Mouse (Mus musculus) urinary bladder, postnatal 36 days (tissue): Measurements from ENCODE around the gene Map3k6.
A peak's percentile ranks its signal among the peaks of the same experiment; 100 is the strongest.

Experiments
- DNase-seq, 2 experiments: peaks; one replicate each; pipeline ENCODE4 v3.0.0; 2022; ENCODE audit warnings: low spot score in 2 of 2, mixed read lengths in 1 of 2

The Map3k6 gene

DNA sequence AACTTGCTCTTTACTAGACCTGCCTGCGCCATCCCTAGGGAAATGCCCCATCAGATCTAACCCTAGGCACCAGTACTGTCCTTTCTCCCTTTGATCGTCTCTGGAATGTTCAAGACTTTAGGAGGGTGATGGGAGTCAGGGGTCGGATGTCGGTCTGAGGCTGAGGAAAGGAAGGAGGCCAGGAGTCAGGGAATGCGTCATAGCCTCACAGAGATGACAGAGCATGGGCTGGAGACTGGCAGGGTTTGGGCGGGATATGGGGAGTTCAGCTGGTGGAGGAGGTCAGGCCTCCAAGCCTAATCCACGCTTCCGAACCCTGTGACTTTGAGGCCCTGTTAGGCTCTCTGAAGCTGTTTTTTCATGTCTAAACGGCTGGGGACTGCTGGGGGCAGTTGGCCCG lies 27.0 kb upstream of the Map3k6 start:
- DNase-seq = no peak

DNA sequence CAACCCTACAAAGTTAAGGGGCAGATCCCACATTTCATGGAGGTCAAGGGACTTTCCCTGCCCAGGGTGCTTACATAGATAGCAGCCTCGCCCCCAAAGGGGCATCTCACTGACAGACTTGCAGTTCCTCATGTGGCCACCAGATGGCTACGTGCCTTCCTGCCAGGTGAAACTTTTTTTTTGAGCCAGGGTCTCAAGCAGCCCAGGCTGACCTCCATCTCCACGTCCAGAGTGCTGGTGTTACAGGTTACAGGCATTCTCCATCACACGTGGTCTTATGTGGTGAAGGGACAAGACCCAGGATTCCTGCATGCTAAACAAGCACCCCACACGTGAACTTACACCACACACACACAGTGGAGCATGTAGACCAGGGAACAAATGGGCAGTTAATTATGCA lies 23.0 kb upstream of the Map3k6 start:
- DNase-seq = peak in 1 of 2 experiments; percentile 44

GRCm38 (mm10) chr4:133218745-133219144 lies 21.9 kb upstream of the Map3k6 start:
- no peak for DNase-seq

DNA sequence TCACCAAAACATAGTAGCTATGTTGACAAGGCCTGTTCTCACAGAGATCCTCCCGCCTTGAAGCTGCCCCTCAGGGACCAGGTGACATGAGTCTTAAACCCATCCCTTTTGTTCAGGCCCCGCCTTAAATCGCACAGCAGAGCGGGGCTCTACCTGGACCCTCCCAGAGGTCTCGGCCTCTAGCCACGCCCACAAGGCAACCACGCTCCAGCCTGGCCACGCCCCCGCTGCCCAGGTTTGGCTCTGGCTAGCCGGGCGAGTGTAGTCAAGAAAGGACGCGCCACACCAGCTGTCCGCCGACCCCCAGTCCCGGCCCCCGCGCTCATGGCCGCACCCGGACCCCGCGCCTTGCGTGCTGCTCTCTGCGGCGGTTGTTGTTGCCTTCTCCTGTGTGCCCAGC lies 20.0 kb upstream of the Map3k6 start:
- DNase-seq = peak; percentile 40 to 54

DNA sequence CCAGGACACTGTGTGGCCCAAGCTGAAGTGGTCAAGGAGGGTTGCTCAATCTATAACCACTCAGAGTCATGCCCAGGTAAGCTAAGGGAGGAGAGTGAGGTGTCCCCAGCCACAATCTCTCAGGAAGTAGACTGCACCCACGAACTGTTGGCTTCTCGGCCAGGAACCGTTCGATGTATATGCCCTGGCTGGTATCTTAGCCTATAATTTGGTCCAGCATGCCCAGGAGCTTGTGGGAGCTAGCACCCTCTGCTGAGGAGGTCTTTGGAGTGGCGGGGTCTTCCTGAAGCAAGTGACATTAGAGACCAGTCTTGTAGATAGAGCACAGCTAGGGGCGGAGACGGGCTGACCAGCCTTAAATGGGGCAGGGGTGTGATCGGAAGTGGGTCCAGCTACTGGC lies 18.9 kb upstream of the Map3k6 start:
- DNase-seq = no peak

- DNase-seq = no peak
Observed at GRCm38 (mm10) chr4:133223875-133224274, 16.7 kb upstream of the Map3k6 start.

GRCm38 (mm10) chr4:133226073-133226472 lies 14.5 kb upstream of the Map3k6 start:
- no peak for DNase-seq

DNA sequence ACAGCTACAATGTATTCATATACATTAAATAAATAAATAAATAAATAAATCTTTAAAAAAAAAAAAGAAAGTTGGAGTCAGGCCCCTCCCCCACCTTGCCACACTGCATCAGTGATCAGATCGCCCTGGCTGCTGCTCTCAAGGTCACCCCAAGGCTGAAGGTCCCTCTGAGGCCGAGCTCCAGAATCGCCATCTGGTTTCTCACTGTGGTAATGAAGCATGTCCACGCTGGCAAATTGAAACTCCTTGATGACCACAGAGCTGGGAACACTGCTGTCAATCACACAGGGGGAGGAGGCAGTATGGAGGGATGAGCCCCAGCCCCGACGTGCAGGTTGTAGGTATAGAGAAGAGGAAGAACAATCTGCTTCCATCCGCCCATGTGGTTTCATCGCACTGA lies 13.0 kb upstream of the Map3k6 start:
- no peak for DNase-seq

GRCm38 (mm10) chr4:133229582-133229981 lies 11.0 kb upstream of the Map3k6 start:
- no peak for DNase-seq

DNA sequence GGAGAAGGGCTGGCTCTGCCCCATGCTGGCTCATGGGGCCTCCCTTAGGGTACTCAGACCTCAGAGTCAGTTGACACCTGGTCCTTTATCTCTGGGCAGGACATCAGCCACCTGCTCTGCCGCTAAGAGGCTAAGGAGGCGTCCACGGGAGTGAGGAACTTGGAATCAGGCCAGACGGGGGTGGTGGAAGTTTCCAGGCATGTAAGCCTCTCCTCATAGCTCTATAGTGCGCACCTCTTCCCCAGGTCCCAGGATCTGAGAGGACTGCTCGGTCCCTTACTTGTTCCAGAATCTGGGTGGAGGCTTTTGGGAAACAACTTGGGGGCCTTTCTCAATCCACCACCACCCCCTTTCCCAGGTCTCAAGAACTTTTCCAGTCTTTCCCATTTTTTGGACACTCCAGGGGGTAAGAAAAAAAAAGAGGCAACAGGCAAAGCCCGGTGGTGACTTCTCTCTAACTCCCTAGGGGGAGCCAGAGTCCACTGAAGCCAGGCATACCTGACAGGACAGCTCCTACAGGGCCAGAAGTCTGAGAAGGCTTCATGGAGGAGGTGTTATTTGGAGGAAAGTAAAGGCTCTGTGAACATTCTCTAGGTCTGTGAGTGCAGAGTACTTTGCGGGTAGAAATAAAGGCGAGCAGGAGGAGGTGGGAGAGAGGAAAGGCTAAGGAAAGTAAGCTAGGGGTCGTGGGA lies 7.2 kb upstream of the Map3k6 start:
- DNase-seq = peak in 1 of 2 experiments; percentile 43

DNA sequence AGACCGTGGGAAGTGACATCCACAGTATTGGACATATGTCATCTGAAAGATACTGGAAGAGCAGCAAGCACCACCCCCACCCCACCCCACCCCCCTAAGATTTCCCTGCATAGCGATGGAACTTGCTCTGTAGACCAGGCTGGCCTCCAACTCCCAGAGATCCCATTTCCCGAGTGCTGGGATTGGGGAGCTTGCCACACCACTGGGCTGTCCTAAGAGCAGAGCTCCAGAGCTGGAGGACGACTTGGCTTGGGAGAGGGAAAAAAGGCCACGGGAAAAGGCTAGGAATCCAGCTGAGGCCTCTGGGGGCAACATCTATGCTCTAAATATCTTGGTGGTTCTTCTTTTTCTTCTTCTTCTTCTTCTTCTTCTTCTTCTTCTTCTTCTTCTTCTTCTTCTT lies 5.8 kb upstream of the Map3k6 start:
- DNase-seq = no peak

DNA sequence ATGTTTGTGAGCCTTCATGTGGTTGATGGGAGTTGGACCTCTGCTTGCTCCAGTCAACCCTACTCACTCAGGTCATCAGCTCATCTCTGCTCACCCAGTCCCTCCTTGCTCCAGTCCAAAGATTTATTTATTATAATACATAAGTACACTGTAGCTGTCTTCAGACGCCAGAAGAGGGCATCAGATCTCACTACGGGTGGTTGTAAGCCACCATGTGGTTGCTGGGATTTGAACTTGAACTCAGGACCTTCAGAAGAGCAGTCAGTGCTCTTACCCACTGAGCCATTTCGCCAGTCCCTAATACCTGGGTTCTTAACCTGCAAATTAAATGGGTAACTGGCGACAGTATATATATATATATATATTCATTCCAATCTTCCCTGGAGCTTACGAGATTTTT lies 5.2 kb upstream of the Map3k6 start:
- DNase-seq = no peak

DNA sequence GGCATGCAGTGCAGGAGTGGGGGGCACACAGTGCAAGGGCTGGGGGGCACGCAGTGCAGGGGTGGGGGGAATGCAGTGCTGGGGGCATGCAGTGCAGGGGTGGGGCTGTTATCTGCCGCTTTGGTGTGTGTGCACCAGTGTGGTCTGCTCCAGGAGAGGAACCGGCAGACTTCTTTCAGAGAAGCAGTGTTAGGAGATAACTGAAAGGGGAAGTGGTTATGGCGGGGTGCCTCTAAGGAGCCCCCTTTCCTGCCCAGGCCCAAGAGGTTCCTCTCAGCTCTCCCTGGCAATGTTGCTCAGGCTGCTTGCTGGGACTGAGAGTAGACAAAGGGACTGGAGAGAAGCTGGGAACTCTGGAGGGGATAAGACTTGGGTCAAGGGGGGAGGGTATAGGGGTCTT lies 2.7 kb upstream of the Map3k6 start:
- DNase-seq = no peak

- peak; percentile 92 to 93 for DNase-seq
Observed at GRCm38 (mm10) chr4:133240934-133241908, 603 bp downstream of the Map3k6 start.

DNA sequence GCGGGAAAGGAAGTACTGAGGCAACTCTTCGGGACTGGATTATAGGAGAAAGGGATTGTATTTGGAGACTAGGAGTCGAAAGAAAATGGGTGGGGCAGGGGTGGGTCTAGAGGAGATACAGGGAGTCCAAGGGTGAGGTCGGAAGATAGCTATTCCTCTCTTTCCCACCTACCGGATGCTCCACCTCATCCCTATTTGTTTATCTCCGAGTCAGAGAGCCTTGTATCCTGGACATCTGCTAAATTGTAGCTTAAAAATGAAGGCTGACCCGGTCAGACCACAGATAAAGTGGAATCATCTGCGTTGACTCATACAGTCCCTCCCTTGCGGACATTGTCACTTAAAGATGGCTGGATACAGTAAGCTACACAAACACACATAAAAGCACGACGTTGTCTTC lies 1.3 kb downstream of the Map3k6 start:
- no peak for DNase-seq

DNA sequence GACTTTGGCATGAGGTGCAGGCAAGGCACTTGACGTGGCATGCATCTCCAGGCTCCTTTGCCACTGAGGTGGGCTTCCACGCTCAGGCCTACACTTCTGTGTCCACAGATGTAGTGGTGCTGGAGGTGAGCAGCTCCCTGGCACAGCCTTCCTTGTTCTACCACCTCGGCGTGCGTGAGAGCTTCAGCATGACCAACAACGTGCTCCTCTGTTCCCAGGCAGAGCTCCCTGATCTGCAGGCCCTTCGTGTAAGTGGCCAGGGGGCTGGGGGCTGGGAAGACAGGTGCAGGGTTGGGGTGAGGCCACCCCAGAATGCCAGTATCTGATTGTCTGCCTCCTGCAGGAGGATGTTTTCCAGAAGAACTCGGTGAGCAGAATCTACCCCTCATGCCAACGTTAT lies 2.1 kb downstream of the Map3k6 start:
- DNase-seq = no peak

DNA sequence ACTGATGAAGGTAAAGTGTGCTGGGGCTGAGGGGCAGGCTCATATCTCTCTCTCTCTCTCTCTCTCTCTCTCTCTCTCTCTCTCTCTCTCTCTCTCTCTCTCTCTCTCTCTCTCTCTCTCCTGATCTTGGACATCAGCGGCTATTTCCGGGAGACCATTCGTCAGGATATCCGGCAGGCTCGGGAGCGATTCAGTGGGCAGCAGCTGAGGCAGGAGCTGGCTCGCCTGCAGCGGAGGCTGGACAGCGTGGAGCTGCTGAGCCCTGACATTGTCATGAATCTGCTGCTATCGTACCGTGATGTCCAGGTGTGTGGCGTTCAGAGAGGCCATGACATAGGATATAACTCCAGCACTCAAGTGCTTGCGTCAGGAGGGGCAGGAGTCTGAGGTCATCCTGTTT lies 2.9 kb downstream of the Map3k6 start:
- DNase-seq = no peak

DNA sequence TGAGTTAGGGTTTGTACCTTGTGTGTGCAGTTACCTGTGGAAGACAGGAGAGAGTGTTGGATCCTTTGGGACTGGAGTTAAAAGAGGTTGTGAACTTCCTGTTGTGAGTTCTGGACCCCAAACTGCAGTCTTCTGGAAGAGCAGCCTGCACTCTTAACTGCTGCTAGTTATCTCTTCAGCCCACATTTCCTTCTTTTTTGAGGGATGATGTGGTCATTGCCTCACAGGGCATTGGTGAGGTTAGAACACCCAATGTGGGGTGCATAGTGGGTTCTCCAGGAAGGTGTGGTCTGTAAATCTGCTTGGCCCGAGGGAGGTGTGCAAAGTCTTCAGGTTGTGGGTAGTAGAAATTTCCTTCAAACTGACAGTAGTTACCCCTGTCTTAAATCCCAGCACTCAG lies 3.7 kb downstream of the Map3k6 start:
- DNase-seq = no peak

GRCm38 (mm10) chr4:133247072-133247471 lies 6.5 kb downstream of the Map3k6 start:
- no peak for DNase-seq

DNA sequence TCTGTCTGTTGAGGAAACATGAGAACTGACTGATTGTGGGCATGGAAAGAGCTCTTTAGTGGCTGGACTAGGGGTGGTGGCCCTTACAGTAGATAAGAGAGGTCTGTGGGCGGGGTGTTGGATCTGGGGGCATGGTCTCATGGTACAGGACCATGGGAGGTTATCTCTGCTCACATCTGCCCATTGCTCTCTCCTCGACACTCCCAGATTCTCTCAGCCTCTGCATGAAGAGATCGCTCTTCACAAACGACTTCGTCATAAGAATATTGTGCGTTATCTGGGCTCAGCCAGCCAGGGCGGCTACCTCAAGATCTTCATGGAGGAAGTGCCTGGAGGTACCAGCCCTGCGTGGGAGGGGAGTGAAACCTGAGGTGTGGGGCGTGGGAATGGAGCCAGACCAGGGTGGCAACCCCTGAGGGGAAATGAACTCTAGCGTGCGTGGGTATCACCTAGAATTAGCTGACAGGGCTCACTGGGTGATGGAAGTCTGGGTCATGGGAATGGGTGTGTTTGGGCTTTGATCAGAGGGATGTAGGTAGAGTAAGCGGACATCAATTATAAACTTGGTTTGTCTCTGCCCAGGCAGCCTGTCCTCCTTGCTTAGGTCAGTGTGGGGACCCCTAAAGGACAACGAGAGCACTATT lies 7.3 kb downstream of the Map3k6 start:
- DNase-seq = no peak

DNA sequence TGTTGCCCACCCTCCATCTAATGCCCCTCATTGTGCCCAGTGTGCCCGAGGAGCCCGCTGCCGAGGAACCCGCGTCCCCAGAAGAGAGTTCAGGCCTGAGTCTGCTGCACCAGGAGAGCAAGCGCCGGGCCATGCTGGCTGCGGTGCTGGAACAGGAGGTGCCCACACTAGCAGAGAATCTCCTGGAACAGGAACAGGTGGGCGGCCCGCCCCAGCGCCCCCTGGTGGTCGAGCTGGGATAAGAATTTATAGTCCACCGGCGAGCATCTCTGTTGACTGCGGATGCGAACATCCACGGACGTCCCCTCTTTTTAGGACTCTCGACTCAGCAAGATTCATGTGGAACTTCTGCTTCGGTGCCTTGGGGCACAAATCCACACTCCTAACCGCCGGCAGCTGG lies 10.0 kb downstream of the Map3k6 start:
- DNase-seq = peak; percentile 87

- DNase-seq = peak in 1 of 2 experiments; percentile 52
Observed at GRCm38 (mm10) chr4:133251214-133251613, 10.6 kb downstream of the Map3k6 start.
